Mouse (Mus musculus): ENCODE measurements around the gene Jaml. TPM values are rescaled to one million over a fixed set of nuclear protein-coding genes. Genes with fewer than 3 reads are reported as not detected.
A peak's percentile ranks its signal among the peaks of the same experiment; 100 is the strongest.

Gene Jaml
- polyA plus RNA-seq, 1 experiment = not detected

GRCm38 (mm10) chr9:45133484-45134310 is 54.7 kb downstream of the Jaml start:
- Histone ChIP-seq H3K4me3 (ENCODE audit: insufficient read depth, low read length) (no peak overlapping the region), H3K4me1 (ENCODE audit: control insufficient read depth, insufficient read depth, low read length) (no peaks in the 10 kb centered on the region), H3K27ac (ENCODE audit: insufficient read depth, low read length) (no peak overlapping the region)
- peak; percentile 69 for TF ChIP-seq CTCF (IDR thresholded peaks at IDR 0.05; ENCODE audit: borderline replicate concordance, insufficient read depth, low read length)
- TF ChIP-seq POLR2A (IDR thresholded peaks at IDR 0.05; ENCODE audit: low read depth, low read length) = no peak

- TF ChIP-seq CTCF (IDR thresholded peaks at IDR 0.05; ENCODE audit: borderline replicate concordance, insufficient read depth, low read length) (no peak), POLR2A (IDR thresholded peaks at IDR 0.05; ENCODE audit: low read depth, low read length) (no peak)
- H3K4me1 ChIP-seq (ENCODE audit: control insufficient read depth, insufficient read depth, low read length) = no peaks in the 10 kb centered on the region
- no peak overlapping the region for H3K4me3 ChIP-seq (ENCODE audit: insufficient read depth, low read length)
- no peak overlapping the region for H3K27ac ChIP-seq (ENCODE audit: insufficient read depth, low read length)
These were observed 57.6 kb downstream of the Jaml start for GRCm38 (mm10) chr9:45136442-45137169.

GRCm38 (mm10) chr9:45138191-45139032 is 59.4 kb downstream of the Jaml start, which contains the start of gene Scn4b:
Gene Scn4b, plus strand, starts transcription at chr9:45138395.
- TF ChIP-seq POLR2A (IDR thresholded peaks at IDR 0.05; ENCODE audit: low read depth, low read length) = no peak
- no peak for TF ChIP-seq CTCF (IDR thresholded peaks at IDR 0.05; ENCODE audit: borderline replicate concordance, insufficient read depth, low read length)
- Histone ChIP-seq H3K4me1 (ENCODE audit: control insufficient read depth, insufficient read depth, low read length) (no peaks in the 10 kb centered on the region), H3K4me3 (ENCODE audit: insufficient read depth, low read length) (peak within 1 kb of the TSS; percentile 29), H3K27ac (ENCODE audit: insufficient read depth, low read length) (no peak within 1 kb of the TSS)

- H3K4me1 ChIP-seq (ENCODE audit: control insufficient read depth, insufficient read depth, low read length) = no peaks in the 10 kb centered on the region
These were observed 60.1 kb downstream of the Jaml start for GRCm38 (mm10) chr9:45139082-45139481.

GRCm38 (mm10) chr9:45140945-45141344 is 62.0 kb downstream of the Jaml start:
- TF ChIP-seq POLR2A (IDR thresholded peaks at IDR 0.05; ENCODE audit: low read depth, low read length) = no peak
- no peak for TF ChIP-seq CTCF (IDR thresholded peaks at IDR 0.05; ENCODE audit: borderline replicate concordance, insufficient read depth, low read length)
- H3K4me3 ChIP-seq (ENCODE audit: insufficient read depth, low read length) = no peak overlapping the region
- H3K27ac ChIP-seq (ENCODE audit: insufficient read depth, low read length) = no peak overlapping the region
- H3K4me1 ChIP-seq (ENCODE audit: control insufficient read depth, insufficient read depth, low read length) = peaks cover 2% of the 10 kb centered on the region; the same call in 1 of the 2 replicates

More at GRCm38 (mm10) chr9:45139082-45139481, 60.1 kb downstream of the Jaml start:
- H3K4me3 ChIP-seq (ENCODE audit: insufficient read depth, low read length) = no peak overlapping the region
- H3K27ac ChIP-seq (ENCODE audit: insufficient read depth, low read length) = no peak overlapping the region
- TF ChIP-seq CTCF (IDR thresholded peaks at IDR 0.05; ENCODE audit: borderline replicate concordance, insufficient read depth, low read length) (no peak), POLR2A (IDR thresholded peaks at IDR 0.05; ENCODE audit: low read depth, low read length) (no peak)

- Histone ChIP-seq H3K4me3 (ENCODE audit: insufficient read depth, low read length) (no peak overlapping the region), H3K27ac (ENCODE audit: insufficient read depth, low read length) (no peak overlapping the region), H3K4me1 (ENCODE audit: control insufficient read depth, insufficient read depth, low read length) (peaks cover 2% of the 10 kb centered on the region; the same call in 1 of the 2 replicates)
- no peak for TF ChIP-seq CTCF (IDR thresholded peaks at IDR 0.05; ENCODE audit: borderline replicate concordance, insufficient read depth, low read length)
- TF ChIP-seq POLR2A (IDR thresholded peaks at IDR 0.05; ENCODE audit: low read depth, low read length) = no peak
These were observed 63.7 kb downstream of the Jaml start for GRCm38 (mm10) chr9:45142686-45143085.

- no peak overlapping the region for H3K27ac ChIP-seq (ENCODE audit: insufficient read depth, low read length)
These were observed 66.7 kb downstream of the Jaml start for GRCm38 (mm10) chr9:45145533-45146266.

GRCm38 (mm10) chr9:45146267-45146597 is 67.2 kb downstream of the Jaml start:
- TF ChIP-seq POLR2A (IDR thresholded peaks at IDR 0.05; ENCODE audit: low read depth, low read length) = no peak
- TF ChIP-seq CTCF (IDR thresholded peaks at IDR 0.05; ENCODE audit: borderline replicate concordance, insufficient read depth, low read length) = peak; percentile 16; the same call in 1 of the 2 replicates
- Histone ChIP-seq H3K4me1 (ENCODE audit: control insufficient read depth, insufficient read depth, low read length) (peaks cover 2% of the 10 kb centered on the region; the same call in 1 of the 2 replicates), H3K27ac (ENCODE audit: insufficient read depth, low read length) (no peak overlapping the region), H3K4me3 (ENCODE audit: insufficient read depth, low read length) (peak overlapping the region; percentile 26)

More at GRCm38 (mm10) chr9:45145533-45146266, 66.7 kb downstream of the Jaml start:
- H3K4me3 ChIP-seq (ENCODE audit: insufficient read depth, low read length) = peak overlapping the region; percentile 26
- no peak for TF ChIP-seq CTCF (IDR thresholded peaks at IDR 0.05; ENCODE audit: borderline replicate concordance, insufficient read depth, low read length)
- TF ChIP-seq POLR2A (IDR thresholded peaks at IDR 0.05; ENCODE audit: low read depth, low read length) = no peak
- H3K4me1 ChIP-seq (ENCODE audit: control insufficient read depth, insufficient read depth, low read length) = peaks cover 2% of the 10 kb centered on the region; the same call in 1 of the 2 replicates

All from embryonic fibroblast, embryonic 13.5 days (primary cell).